Mouse (Mus musculus): ENCODE data around the gene Plxdc2. TPM values are rescaled to one million over a fixed set of nuclear protein-coding genes. Genes with fewer than 3 reads are reported as not detected.

Plxdc2 gene
- 19.0 and 23.8 TPM in 2 replicates for polyA plus RNA-seq (2016; fragmentation: Nextera tagmentation; extraction: Ambion mirVana)

- peak; percentile 82 for DNase-seq (ENCODE audit: low spot score)
- Histone ChIP-seq H3K27ac (peak within 1 kb of the TSS; percentile 90), H3K27me3 (ENCODE audit: low read depth, poor library complexity, severe bottlenecking) (no peaks in the 10 kb centered on the region), H3K9me3 (replicated peaks) (no peaks in the 10 kb centered on the region), H3K4me3 (peak within 1 kb of the TSS; percentile 70), H3K4me1 (peaks cover 28% of the 10 kb centered on the region), H3K36me3 (no peaks in the 10 kb centered on the region)
- under 1% methylated on average over 45 of the region's 45 CpGs for WGBS
Observed at GRCm38 (mm10) chr2:16356106-16356818, at the start of gene Plxdc2. Gene Plxdc2, plus strand, starts transcription at chr2:16356304.

- Histone ChIP-seq H3K9me3 (replicated peaks) (no peaks in the 10 kb centered on the region), H3K27ac (no peak overlapping the region), H3K4me3 (no peak overlapping the region), H3K4me1 (no peaks in the 10 kb centered on the region), H3K27me3 (ENCODE audit: low read depth, poor library complexity, severe bottlenecking) (no peaks in the 10 kb centered on the region), H3K36me3 (no peaks in the 10 kb centered on the region)
- 42% methylated on average over 2 of the region's 2 CpGs for WGBS
- DNase-seq (ENCODE audit: low spot score), result no peak
Observed at GRCm38 (mm10) chr2:16310387-16310786, 45.7 kb upstream of the Plxdc2 start.

GRCm38 (mm10) chr2:16312400-16313070 is 43.6 kb upstream of the Plxdc2 start:
- no peaks in the 10 kb centered on the region for H3K36me3 ChIP-seq
- H3K9me3 ChIP-seq (replicated peaks), result no peaks in the 10 kb centered on the region
- DNase-seq (ENCODE audit: low spot score), result no peak
- H3K4me3 ChIP-seq, result no peak overlapping the region
- 69% methylated on average over 4 of the region's 4 CpGs for WGBS
- H3K27me3 ChIP-seq (ENCODE audit: low read depth, poor library complexity, severe bottlenecking), result no peaks in the 10 kb centered on the region
- no peaks in the 10 kb centered on the region for H3K4me1 ChIP-seq
- no peak overlapping the region for H3K27ac ChIP-seq

- no peaks in the 10 kb centered on the region for H3K36me3 ChIP-seq
- H3K27ac ChIP-seq, result no peak overlapping the region
- DNase-seq (ENCODE audit: low spot score), result no peak
- H3K9me3 ChIP-seq (replicated peaks), result no peaks in the 10 kb centered on the region
- no peak overlapping the region for H3K4me3 ChIP-seq
- WGBS, result 56% methylated on average over 4 of the region's 4 CpGs
- H3K4me1 ChIP-seq, result peaks cover 4% of the 10 kb centered on the region; the same call in 1 of the 2 replicates
- no peaks in the 10 kb centered on the region for H3K27me3 ChIP-seq (ENCODE audit: low read depth, poor library complexity, severe bottlenecking)
Observed at GRCm38 (mm10) chr2:16335194-16335781, 20.8 kb upstream of the Plxdc2 start.

GRCm38 (mm10) chr2:16344564-16344963 is 11.5 kb upstream of the Plxdc2 start:
- DNase-seq (ENCODE audit: low spot score), result no peak
- H3K27me3 ChIP-seq (ENCODE audit: low read depth, poor library complexity, severe bottlenecking), result no peaks in the 10 kb centered on the region
- WGBS, result 84% methylated on average over 2 of the region's 2 CpGs
- no peak overlapping the region for H3K4me3 ChIP-seq
- no peaks in the 10 kb centered on the region for H3K4me1 ChIP-seq
- H3K36me3 ChIP-seq, result no peaks in the 10 kb centered on the region
- no peaks in the 10 kb centered on the region for H3K9me3 ChIP-seq (replicated peaks)
- H3K27ac ChIP-seq, result no peak overlapping the region

GRCm38 (mm10) chr2:16351106-16351505 is 5.0 kb upstream of the Plxdc2 start:
- no peak overlapping the region for H3K4me3 ChIP-seq
- peaks cover 10% of the 10 kb centered on the region for H3K4me1 ChIP-seq
- no peaks in the 10 kb centered on the region for H3K36me3 ChIP-seq
- no peaks in the 10 kb centered on the region for H3K9me3 ChIP-seq (replicated peaks)
- WGBS, result 62% methylated on average over 3 of the region's 3 CpGs
- no peaks in the 10 kb centered on the region for H3K27me3 ChIP-seq (ENCODE audit: low read depth, poor library complexity, severe bottlenecking)
- no peak for DNase-seq (ENCODE audit: low spot score)
- no peak overlapping the region for H3K27ac ChIP-seq

GRCm38 (mm10) chr2:16355611-16356105 is 446 bp upstream of the Plxdc2 start:
- no peaks in the 10 kb centered on the region for H3K36me3 ChIP-seq
- under 1% methylated on average over 22 of the region's 22 CpGs for WGBS

GRCm38 (mm10) chr2:16356921-16357837 is 1.1 kb downstream of the Plxdc2 start:
- Histone ChIP-seq H3K9me3 (replicated peaks) (no peaks in the 10 kb centered on the region), H3K4me1 (peaks cover 28% of the 10 kb centered on the region), H3K4me3 (peak overlapping the region; percentile 70), H3K36me3 (no peaks in the 10 kb centered on the region), H3K27me3 (ENCODE audit: low read depth, poor library complexity, severe bottlenecking) (no peaks in the 10 kb centered on the region), H3K27ac (peak overlapping the region; percentile 90)
- WGBS, result 2% methylated on average over 33 of the region's 33 CpGs
- DNase-seq (ENCODE audit: low spot score), result peak; percentile 58

More at GRCm38 (mm10) chr2:16355611-16356105, 446 bp upstream of the Plxdc2 start:
- Histone ChIP-seq H3K27ac (peak overlapping the region; percentile 90), H3K27me3 (ENCODE audit: low read depth, poor library complexity, severe bottlenecking) (no peaks in the 10 kb centered on the region), H3K4me3 (peak overlapping the region; percentile 70), H3K9me3 (replicated peaks) (no peaks in the 10 kb centered on the region), H3K4me1 (peaks cover 30% of the 10 kb centered on the region)
- peak; percentile 85 for DNase-seq (ENCODE audit: low spot score)

GRCm38 (mm10) chr2:16357946-16358345 is 1.8 kb downstream of the Plxdc2 start:
- Histone ChIP-seq H3K27ac (peak overlapping the region; percentile 90), H3K9me3 (replicated peaks) (no peaks in the 10 kb centered on the region), H3K4me3 (peak overlapping the region; percentile 70), H3K4me1 (peaks cover 28% of the 10 kb centered on the region), H3K27me3 (ENCODE audit: low read depth, poor library complexity, severe bottlenecking) (no peaks in the 10 kb centered on the region), H3K36me3 (no peaks in the 10 kb centered on the region)
- WGBS, result 18% methylated on average over 1 of the region's 1 CpGs
- no peak for DNase-seq (ENCODE audit: low spot score)

- peak overlapping the region; percentile 70; the same call in 1 of the 2 replicates for H3K4me3 ChIP-seq
- no peaks in the 10 kb centered on the region for H3K27me3 ChIP-seq (ENCODE audit: low read depth, poor library complexity, severe bottlenecking)
- WGBS, result 77% methylated on average over 3 of the region's 3 CpGs
- no peaks in the 10 kb centered on the region for H3K36me3 ChIP-seq
- no peak for DNase-seq (ENCODE audit: low spot score)
- H3K4me1 ChIP-seq, result peaks cover 28% of the 10 kb centered on the region
- H3K9me3 ChIP-seq (replicated peaks), result no peaks in the 10 kb centered on the region
- no peak overlapping the region for H3K27ac ChIP-seq
Observed at GRCm38 (mm10) chr2:16359341-16359928, 3.3 kb downstream of the Plxdc2 start.

- H3K4me3 ChIP-seq, result no peak overlapping the region
- no peaks in the 10 kb centered on the region for H3K9me3 ChIP-seq (replicated peaks)
- H3K4me1 ChIP-seq, result peaks cover 10% of the 10 kb centered on the region
- no peak overlapping the region for H3K27ac ChIP-seq
- H3K27me3 ChIP-seq (ENCODE audit: low read depth, poor library complexity, severe bottlenecking), result no peaks in the 10 kb centered on the region
- no peak for DNase-seq (ENCODE audit: low spot score)
- no peaks in the 10 kb centered on the region for H3K36me3 ChIP-seq
- WGBS, result 83% methylated on average over 1 of the region's 1 CpGs
Observed at GRCm38 (mm10) chr2:16364749-16365148, 8.6 kb downstream of the Plxdc2 start.
